Mouse (Mus musculus) induced T-regulatory cell, adult 2 months (primary cell): Measurements from ENCODE around the gene Dennd2c.
"Not testable (repeated sequence)": the region's sequence is repeated elsewhere in the genome, so short reads cannot be mapped to it uniquely, and the experiment has no call there.

Source experiments
- DNase-seq: peaks from one replicate; pipeline ENCODE4 v3.0.0-alpha.2; 2012; ENCODE audit warnings: low read depth

The Dennd2c gene

GRCm38 (mm10) chr3:103169771-103170170 lies 67.4 kb downstream of the Dennd2c start:
- peak; percentile 92 for DNase-seq

GRCm38 (mm10) chr3:103171505-103172267 lies 69.3 kb downstream of the Dennd2c start, which contains the start of gene Bcas2:
Gene Bcas2, plus strand, starts transcription at chr3:103171655.
- peak; percentile 100 for DNase-seq

GRCm38 (mm10) chr3:103172615-103173014 lies 70.2 kb downstream of the Dennd2c start:
- DNase-seq = peak; percentile 49

- no peak for DNase-seq
Observed at GRCm38 (mm10) chr3:103176740-103177139, 74.3 kb downstream of the Dennd2c start.

GRCm38 (mm10) chr3:103179527-103179926 lies 77.1 kb downstream of the Dennd2c start:
- DNase-seq = no peak

- no peak for DNase-seq
Observed at GRCm38 (mm10) chr3:103181171-103181570, 78.8 kb downstream of the Dennd2c start.

- DNase-seq = no peak
Observed at GRCm38 (mm10) chr3:103182821-103183220, 80.4 kb downstream of the Dennd2c start.

GRCm38 (mm10) chr3:103184467-103184866 lies 82.1 kb downstream of the Dennd2c start:
- peak; percentile 29 for DNase-seq

GRCm38 (mm10) chr3:103188451-103188850 lies 86.0 kb downstream of the Dennd2c start:
- DNase-seq = no peak

GRCm38 (mm10) chr3:103188856-103189255 lies 86.5 kb downstream of the Dennd2c start:
- no peak for DNase-seq

GRCm38 (mm10) chr3:103192161-103192560 lies 89.8 kb downstream of the Dennd2c start:
- no peak for DNase-seq

GRCm38 (mm10) chr3:103193186-103193585 lies 90.8 kb downstream of the Dennd2c start:
- DNase-seq = no peak

GRCm38 (mm10) chr3:103196320-103196823 lies 94.0 kb downstream of the Dennd2c start:
- DNase-seq = no peak

GRCm38 (mm10) chr3:103199386-103199785 lies 97.0 kb downstream of the Dennd2c start:
- no peak for DNase-seq

GRCm38 (mm10) chr3:103201105-103201504 lies 98.7 kb downstream of the Dennd2c start:
- not testable (repeated sequence) for DNase-seq

- no peak for DNase-seq
Observed at GRCm38 (mm10) chr3:103203554-103203953, 101.2 kb downstream of the Dennd2c start.

GRCm38 (mm10) chr3:103204445-103204844 lies 102.0 kb downstream of the Dennd2c start:
- DNase-seq = no peak

- peak; percentile 86 for DNase-seq
Observed at GRCm38 (mm10) chr3:103206393-103206792, 104.0 kb downstream of the Dennd2c start.

GRCm38 (mm10) chr3:103207749-103208148 lies 105.3 kb downstream of the Dennd2c start:
- no peak for DNase-seq

GRCm38 (mm10) chr3:103208237-103208636 lies 105.8 kb downstream of the Dennd2c start:
- DNase-seq = no peak

GRCm38 (mm10) chr3:103211101-103211500 lies 108.7 kb downstream of the Dennd2c start:
- no peak for DNase-seq

GRCm38 (mm10) chr3:103212142-103212541 lies 109.7 kb downstream of the Dennd2c start:
- DNase-seq = no peak

- no peak for DNase-seq
Observed at GRCm38 (mm10) chr3:103213537-103213936, 111.1 kb downstream of the Dennd2c start.
